Mouse (Mus musculus) left cerebral cortex, postnatal 25 days (tissue): Measurements from ENCODE around the gene Calr4. TPM values are rescaled to one million over a fixed set of nuclear protein-coding genes. Genes with fewer than 3 reads are reported as not detected.

Experiments used
- DNase-seq, 2 experiments: peaks; one replicate each; pipeline ENCODE4 v3.0.0; 2022; ENCODE audit warnings: low spot score in 2 of 2, mixed read lengths in 1 of 2
- intact Hi-C: fragments of 180-260 bp; cut with DNase I; formaldehyde crosslinking; loops from one replicate; pipeline ENCODE4 v1.15.1; 2025
- total RNA-seq, 2 experiments: library from RNA; stranded (reverse); gene quantifications; 2 replicates each; pipeline ENCODE4 v1.2.3; 2021

The Calr4 gene
- total RNA-seq, 2 experiments from 2014 or later, result 0.50 to 0.80 TPM

- DNase-seq, result no peak
- intact Hi-C loops, result no loop called here
These were observed 4.5 kb upstream of the Calr4 start for GRCm38 (mm10) chr4:109229766-109230279.

GRCm38 (mm10) chr4:109234806-109235350, 593 bp downstream of the Calr4 start:
- no peak for DNase-seq
- intact Hi-C loops, result no loop called here

GRCm38 (mm10) chr4:109236186-109236879, 2.0 kb downstream of the Calr4 start:
- no peak for DNase-seq
- intact Hi-C loops, result no loop called here

GRCm38 (mm10) chr4:109238428-109239268, 4.4 kb downstream of the Calr4 start:
- intact Hi-C loops, result no loop called here

GRCm38 (mm10) chr4:109241221-109241620, 6.9 kb downstream of the Calr4 start:
- intact Hi-C loops, result no loop called here
- no peak for DNase-seq

More at GRCm38 (mm10) chr4:109238428-109239268, 4.4 kb downstream of the Calr4 start:
- DNase-seq, result peak; percentile 24 to 61

- DNase-seq, result no peak
- intact Hi-C loops, result no loop called here
These were observed 7.6 kb downstream of the Calr4 start for GRCm38 (mm10) chr4:109241934-109242333.

GRCm38 (mm10) chr4:109244506-109244905, 10.2 kb downstream of the Calr4 start:
- intact Hi-C loops, result no loop called here
- no peak for DNase-seq

- DNase-seq, result no peak
- intact Hi-C loops, result no loop called here
These were observed 10.8 kb downstream of the Calr4 start for GRCm38 (mm10) chr4:109245016-109245620.

GRCm38 (mm10) chr4:109251605-109252004, 17.3 kb downstream of the Calr4 start:
- intact Hi-C loops, result no loop called here
- no peak for DNase-seq

- DNase-seq, result no peak
- intact Hi-C loops, result no loop called here
These were observed 17.9 kb downstream of the Calr4 start for GRCm38 (mm10) chr4:109252199-109252598.

GRCm38 (mm10) chr4:109253664-109254151, 19.4 kb downstream of the Calr4 start:
- intact Hi-C loops, result no loop called here
- no peak for DNase-seq

- intact Hi-C loops, result no loop called here
These were observed 20.2 kb downstream of the Calr4 start for GRCm38 (mm10) chr4:109254511-109254910.

GRCm38 (mm10) chr4:109255321-109255720, 21.0 kb downstream of the Calr4 start:
- DNase-seq, result no peak
- intact Hi-C loops, result no loop called here

More at GRCm38 (mm10) chr4:109254511-109254910, 20.2 kb downstream of the Calr4 start:
- DNase-seq, result no peak

GRCm38 (mm10) chr4:109255727-109256417, 21.6 kb downstream of the Calr4 start:
- DNase-seq, result no peak
- intact Hi-C loops, result no loop called here

- DNase-seq, result no peak
- intact Hi-C loops, result no loop called here
These were observed 22.5 kb downstream of the Calr4 start for GRCm38 (mm10) chr4:109256791-109257190.

- DNase-seq, result no peak
- intact Hi-C loops, result no loop called here
These were observed 23.4 kb downstream of the Calr4 start for GRCm38 (mm10) chr4:109257639-109258038.

- no peak for DNase-seq
These were observed 27.8 kb downstream of the Calr4 start for GRCm38 (mm10) chr4:109262068-109262467.

GRCm38 (mm10) chr4:109266056-109266455, 31.8 kb downstream of the Calr4 start:
- DNase-seq, result no peak
- intact Hi-C loops, result no loop called here

More at GRCm38 (mm10) chr4:109262068-109262467, 27.8 kb downstream of the Calr4 start:
- intact Hi-C loops, result no loop called here

GRCm38 (mm10) chr4:109266744-109267143, 32.5 kb downstream of the Calr4 start:
- DNase-seq, result no peak
- intact Hi-C loops, result no loop called here
